Mouse (Mus musculus): ENCODE data around the gene Klk10. TPM values are rescaled to one million over a fixed set of nuclear protein-coding genes. Genes with fewer than 3 reads are reported as not detected.

The Klk10 gene
- total RNA-seq, 1 experiment from 2014 or later = not detected

GRCm38 (mm10) chr7:43789295-43789694 lies 8.5 kb downstream of the Klk10 start:
- no peak for ATAC-seq (replicated peaks; ENCODE audit: low read depth, poor library complexity, severe bottlenecking)

- ATAC-seq (replicated peaks; ENCODE audit: low read depth, poor library complexity, severe bottlenecking) = no peak
These were observed 10.8 kb downstream of the Klk10 start, which contains the start of gene Klk9 for GRCm38 (mm10) chr7:43791591-43791990. TSS of gene Klk9 (plus strand) at chr7:43791891.

- ATAC-seq (replicated peaks; ENCODE audit: low read depth, poor library complexity, severe bottlenecking) = no peak
These were observed 15.5 kb downstream of the Klk10 start for GRCm38 (mm10) chr7:43796355-43796754.

GRCm38 (mm10) chr7:43797333-43797769 lies 16.5 kb downstream of the Klk10 start, which contains the start of gene Klk8:
TSS of gene Klk8 (plus strand) at chr7:43797577.
- ATAC-seq (replicated peaks; ENCODE audit: low read depth, poor library complexity, severe bottlenecking) = peak; percentile 55

GRCm38 (mm10) chr7:43797844-43798462 lies 17.1 kb downstream of the Klk10 start:
- ATAC-seq (replicated peaks; ENCODE audit: low read depth, poor library complexity, severe bottlenecking) = peak; percentile 81

- ATAC-seq (replicated peaks; ENCODE audit: low read depth, poor library complexity, severe bottlenecking) = no peak
These were observed 19.0 kb downstream of the Klk10 start for GRCm38 (mm10) chr7:43799876-43800275.

GRCm38 (mm10) chr7:43810994-43811393 lies 30.2 kb downstream of the Klk10 start, which contains the start of gene Klk7:
TSS of gene Klk7 (plus strand) at chr7:43811294.
- no peak for ATAC-seq (replicated peaks; ENCODE audit: low read depth, poor library complexity, severe bottlenecking)

GRCm38 (mm10) chr7:43815211-43815610 lies 34.4 kb downstream of the Klk10 start:
- no peak for ATAC-seq (replicated peaks; ENCODE audit: low read depth, poor library complexity, severe bottlenecking)

- ATAC-seq (replicated peaks; ENCODE audit: low read depth, poor library complexity, severe bottlenecking) = no peak
These were observed 35.9 kb downstream of the Klk10 start for GRCm38 (mm10) chr7:43816746-43817145.

- no peak for ATAC-seq (replicated peaks; ENCODE audit: low read depth, poor library complexity, severe bottlenecking)
These were observed 40.7 kb downstream of the Klk10 start for GRCm38 (mm10) chr7:43821581-43821980.

- no peak for ATAC-seq (replicated peaks; ENCODE audit: low read depth, poor library complexity, severe bottlenecking)
These were observed 43.4 kb downstream of the Klk10 start, which contains the start of gene Klk6 for GRCm38 (mm10) chr7:43824199-43824598. TSS of gene Klk6 (plus strand) at chr7:43824499.

- ATAC-seq (replicated peaks; ENCODE audit: low read depth, poor library complexity, severe bottlenecking) = no peak
These were observed 45.2 kb downstream of the Klk10 start for GRCm38 (mm10) chr7:43826056-43826455.

- no peak for ATAC-seq (replicated peaks; ENCODE audit: low read depth, poor library complexity, severe bottlenecking)
These were observed 46.9 kb downstream of the Klk10 start for GRCm38 (mm10) chr7:43827706-43828105.

- ATAC-seq (replicated peaks; ENCODE audit: low read depth, poor library complexity, severe bottlenecking) = no peak
These were observed 48.2 kb downstream of the Klk10 start for GRCm38 (mm10) chr7:43829006-43829405.

Other genes with a start within 250 kb of the Klk10 start
- 3.9 and 5.8 TPM in 2 replicates for gene Cd33, start 236.6 kb upstream of the Klk10 start, total RNA-seq (2017)
- gene Zfp658, start 218.8 kb upstream of the Klk10 start, total RNA-seq (2017) = 1.4 and 1.5 TPM in 2 replicates
- 7.8 and 8.1 TPM in 2 replicates for gene Zfp719, start 201.4 kb upstream of the Klk10 start, total RNA-seq (2017)
- gene Zfp819, start 173.9 kb upstream of the Klk10 start, total RNA-seq (2017) = 0.09 TPM in 1 of 2 replicates, not detected in the other
- gene Ceacam18, start 146.3 kb upstream of the Klk10 start, total RNA-seq (2017) = not detected in 2 replicates
- 0.64 and 0.82 TPM in 2 replicates for gene Siglece, start 120.9 kb upstream of the Klk10 start, total RNA-seq (2017)
- 8.1 and 9.3 TPM in 2 replicates for gene Ctu1, start 109.0 kb upstream of the Klk10 start, total RNA-seq (2017)
- gene Klk14, start 90.6 kb upstream of the Klk10 start, total RNA-seq (2017) = not detected in 2 replicates
- gene Klk13, start 68.5 kb upstream of the Klk10 start, total RNA-seq (2017) = not detected in 2 replicates
- gene Klk12, start 12.1 kb upstream of the Klk10 start, total RNA-seq (2017) = not detected in 2 replicates
- not detected in 2 replicates for gene Klk11, start 6.4 kb upstream of the Klk10 start, total RNA-seq (2017)
- not detected in 2 replicates for gene Klk9, start 10.9 kb downstream of the Klk10 start, total RNA-seq (2017)
- 29.0 and 33.0 TPM in 2 replicates for gene Klk8, start 16.5 kb downstream of the Klk10 start, total RNA-seq (2017)
- not detected in 2 replicates for gene Klk7, start 30.3 kb downstream of the Klk10 start, total RNA-seq (2017)
- not detected in 2 replicates for gene Klk6, start 43.5 kb downstream of the Klk10 start, total RNA-seq (2017)
- gene Klk5, start 60.9 kb downstream of the Klk10 start, total RNA-seq (2017) = not detected in 2 replicates
- gene Klk4, start 100.1 kb downstream of the Klk10 start, total RNA-seq (2017) = not detected in 2 replicates
- not detected in 2 replicates for gene Klk15, start 152.7 kb downstream of the Klk10 start, total RNA-seq (2017)
- gene Klk1b8, start 169.6 kb downstream of the Klk10 start, total RNA-seq (2017) = not detected in 2 replicates
- not detected in 2 replicates for gene Klk1b1, start 185.7 kb downstream of the Klk10 start, total RNA-seq (2017)
- gene Klk1b9, start 195.0 kb downstream of the Klk10 start, total RNA-seq (2017) = not detected in 2 replicates
- not detected in 2 replicates for gene Klk1b11, start 214.8 kb downstream of the Klk10 start, total RNA-seq (2017)
- not detected in 2 replicates for gene Klk1b26, start 231.1 kb downstream of the Klk10 start, total RNA-seq (2017)

Data from common myeloid progenitor, adult 5-6 weeks (primary cell).